Mouse (Mus musculus): ENCODE measurements around the gene Atp6v0b. TPM values are rescaled to one million over a fixed set of nuclear protein-coding genes. Genes with fewer than 3 reads are reported as not detected.

Gene Atp6v0b
- total and polyA plus RNA-seq, 3 experiments: 109 to 279 (median 124) TPM

GRCm38 (mm10) chr4:117843101-117843500, 44.0 kb downstream of the Atp6v0b start:
- intact Hi-C loops (cut with DNase I): no loop called here
- no peak for TF ChIP-seq POLR2A (IDR thresholded peaks at IDR 0.05; ENCODE audit: insufficient read depth, low read depth, low read length)
- no peak for TF ChIP-seq EP300 (IDR thresholded peaks at IDR 0.05; ENCODE audit: insufficient read depth, low read depth, low read length)
- no peak for TF ChIP-seq CTCF (IDR thresholded peaks at IDR 0.05)
- Histone ChIP-seq H3K4me1 (ENCODE audit: control insufficient read depth, insufficient read depth, low read length) (no peaks in the 10 kb centered on the region), H3K27me3 (ENCODE audit: control insufficient read depth, insufficient read depth, low read length) (no peaks in the 10 kb centered on the region; the same call in 1 of the 2 replicates), H3K27ac (no peak overlapping the region), H3K4me3 (no peak overlapping the region), H3K79me2 (replicated peaks; ENCODE audit: control insufficient read depth, insufficient read depth, low read length) (no peaks in the 10 kb centered on the region), H3K36me3 (ENCODE audit: control insufficient read depth, insufficient read depth, low read length) (no peaks in the 10 kb centered on the region), H3K9ac (ENCODE audit: low read depth, low read length) (no peak overlapping the region)
- DNase-seq: no peak
- 82% methylated on average over 5 of the region's 5 CpGs for WGBS

GRCm38 (mm10) chr4:117841566-117841965, 45.6 kb downstream of the Atp6v0b start:
- Histone ChIP-seq H3K27ac (no peak overlapping the region), H3K4me3 (no peak overlapping the region), H3K4me1 (ENCODE audit: control insufficient read depth, insufficient read depth, low read length) (no peaks in the 10 kb centered on the region), H3K36me3 (ENCODE audit: control insufficient read depth, insufficient read depth, low read length) (no peaks in the 10 kb centered on the region), H3K79me2 (replicated peaks; ENCODE audit: control insufficient read depth, insufficient read depth, low read length) (no peaks in the 10 kb centered on the region), H3K9ac (ENCODE audit: low read depth, low read length) (no peak overlapping the region), H3K27me3 (ENCODE audit: control insufficient read depth, insufficient read depth, low read length) (no peaks in the 10 kb centered on the region; the same call in 1 of the 2 replicates)
- TF ChIP-seq EP300 (IDR thresholded peaks at IDR 0.05; ENCODE audit: insufficient read depth, low read depth, low read length) (no peak), CTCF (IDR thresholded peaks at IDR 0.05) (no peak), POLR2A (IDR thresholded peaks at IDR 0.05; ENCODE audit: insufficient read depth, low read depth, low read length) (no peak)
- WGBS: 68% methylated on average over 3 of the region's 3 CpGs
- DNase-seq: no peak
- intact Hi-C loops (cut with DNase I): no loop called here

- no peaks in the 10 kb centered on the region for H3K36me3 ChIP-seq (ENCODE audit: control insufficient read depth, insufficient read depth, low read length)
- no peaks in the 10 kb centered on the region for H3K79me2 ChIP-seq (replicated peaks; ENCODE audit: control insufficient read depth, insufficient read depth, low read length)
- no peak overlapping the region for H3K4me3 ChIP-seq
- no peaks in the 10 kb centered on the region for H3K4me1 ChIP-seq (ENCODE audit: control insufficient read depth, insufficient read depth, low read length)
- WGBS: 93% methylated on average over 5 of the region's 5 CpGs
- no peaks in the 10 kb centered on the region; the same call in 1 of the 2 replicates for H3K27me3 ChIP-seq (ENCODE audit: control insufficient read depth, insufficient read depth, low read length)
- no peak overlapping the region for H3K27ac ChIP-seq
- TF ChIP-seq CTCF (IDR thresholded peaks at IDR 0.05): no peak
- no peak for DNase-seq
- intact Hi-C loops (cut with DNase I): no loop called here
- no peak overlapping the region for H3K9ac ChIP-seq (ENCODE audit: low read depth, low read length)
Observed at GRCm38 (mm10) chr4:117840821-117841220, 46.3 kb downstream of the Atp6v0b start.

- Histone ChIP-seq H3K36me3 (ENCODE audit: control insufficient read depth, insufficient read depth, low read length) (no peaks in the 10 kb centered on the region), H3K4me3 (no peak overlapping the region), H3K27me3 (ENCODE audit: control insufficient read depth, insufficient read depth, low read length) (no peaks in the 10 kb centered on the region; the same call in 1 of the 2 replicates), H3K4me1 (ENCODE audit: control insufficient read depth, insufficient read depth, low read length) (no peaks in the 10 kb centered on the region), H3K27ac (no peak overlapping the region), H3K9ac (ENCODE audit: low read depth, low read length) (no peak overlapping the region), H3K79me2 (replicated peaks; ENCODE audit: control insufficient read depth, insufficient read depth, low read length) (no peaks in the 10 kb centered on the region)
- 81% methylated on average over 6 of the region's 6 CpGs for WGBS
- TF ChIP-seq EP300 (IDR thresholded peaks at IDR 0.05; ENCODE audit: insufficient read depth, low read depth, low read length) (no peak), POLR2A (IDR thresholded peaks at IDR 0.05; ENCODE audit: insufficient read depth, low read depth, low read length) (no peak), CTCF (IDR thresholded peaks at IDR 0.05) (no peak)
- DNase-seq: no peak
- intact Hi-C loops (cut with DNase I): loop anchor here (5.0 kb wide), 1 partner anchor 88 kb away; the partner anchor contains the start of gene Artn
Observed at GRCm38 (mm10) chr4:117839366-117839765, 47.8 kb downstream of the Atp6v0b start.

GRCm38 (mm10) chr4:117837271-117837670, 49.9 kb downstream of the Atp6v0b start:
- no peak overlapping the region for H3K9ac ChIP-seq (ENCODE audit: low read depth, low read length)
- H3K27ac ChIP-seq: no peak overlapping the region
- no peak overlapping the region for H3K4me3 ChIP-seq
- H3K79me2 ChIP-seq (replicated peaks; ENCODE audit: control insufficient read depth, insufficient read depth, low read length): no peaks in the 10 kb centered on the region
- no peaks in the 10 kb centered on the region for H3K36me3 ChIP-seq (ENCODE audit: control insufficient read depth, insufficient read depth, low read length)
- 65% methylated on average over 4 of the region's 4 CpGs for WGBS
- H3K4me1 ChIP-seq (ENCODE audit: control insufficient read depth, insufficient read depth, low read length): no peaks in the 10 kb centered on the region
- no peak for DNase-seq
- H3K27me3 ChIP-seq (ENCODE audit: control insufficient read depth, insufficient read depth, low read length): no peaks in the 10 kb centered on the region; the same call in 1 of the 2 replicates
- TF ChIP-seq CTCF (IDR thresholded peaks at IDR 0.05): no peak
- TF ChIP-seq EP300 (IDR thresholded peaks at IDR 0.05; ENCODE audit: insufficient read depth, low read depth, low read length): no peak
- no peak for TF ChIP-seq POLR2A (IDR thresholded peaks at IDR 0.05; ENCODE audit: insufficient read depth, low read depth, low read length)
- intact Hi-C loops (cut with DNase I): loop anchor here (5.0 kb wide), 1 partner anchor 90 kb away; the partner anchor contains the start of gene Artn

- under 1% methylated on average over 48 of the region's 48 CpGs for WGBS
- Histone ChIP-seq H3K9ac (ENCODE audit: low read depth, low read length) (peak overlapping the region; percentile 78), H3K4me1 (ENCODE audit: control insufficient read depth, insufficient read depth, low read length) (peaks cover 3% of the 10 kb centered on the region), H3K27me3 (ENCODE audit: control insufficient read depth, insufficient read depth, low read length) (no peaks in the 10 kb centered on the region; the same call in 1 of the 2 replicates), H3K27ac (peak overlapping the region; percentile 59), H3K79me2 (replicated peaks; ENCODE audit: control insufficient read depth, insufficient read depth, low read length) (no peaks in the 10 kb centered on the region), H3K36me3 (ENCODE audit: control insufficient read depth, insufficient read depth, low read length) (no peaks in the 10 kb centered on the region), H3K4me3 (peak overlapping the region; percentile 62)
- intact Hi-C loops (cut with DNase I): loop anchor here (5.0 kb wide), 1 partner anchor 91 kb away; the partner anchor contains the start of gene Artn
- TF ChIP-seq EP300 (IDR thresholded peaks at IDR 0.05; ENCODE audit: insufficient read depth, low read depth, low read length) (no peak), POLR2A (IDR thresholded peaks at IDR 0.05; ENCODE audit: insufficient read depth, low read depth, low read length) (no peak), CTCF (IDR thresholded peaks at IDR 0.05) (no peak)
- peak; percentile 89 to 91 for DNase-seq
Observed at GRCm38 (mm10) chr4:117836204-117836767, 50.8 kb downstream of the Atp6v0b start.
